Mouse (Mus musculus): ENCODE data around the gene Ubqln4.

DNA sequence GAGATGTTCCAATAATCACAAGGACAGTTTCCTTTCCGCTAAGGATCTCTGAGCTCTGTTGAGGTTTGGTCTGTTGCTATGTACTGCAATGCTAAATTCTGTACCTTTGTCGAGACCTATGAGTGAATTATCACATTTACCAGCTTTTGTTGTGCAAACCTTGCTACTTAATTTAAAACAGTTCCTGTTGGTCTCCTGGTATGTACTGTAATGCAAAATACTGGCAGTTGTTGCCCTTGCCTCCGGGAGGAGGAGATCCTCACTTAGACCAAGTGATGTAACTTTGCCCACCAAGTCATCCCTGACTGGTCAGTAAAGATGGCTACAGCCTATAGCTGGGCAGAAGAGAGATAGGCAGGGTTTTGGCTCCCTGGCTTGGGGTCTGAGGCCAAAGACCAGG, 22.0 kb downstream of the Ubqln4 start, which contains the start of gene Ssr2:
- TF ChIP-seq CTCF (IDR thresholded peaks at IDR 0.05; ENCODE audit: borderline replicate concordance, extremely low read depth, insufficient read depth, insufficient read length): no peak
- TF ChIP-seq POLR2A (IDR thresholded peaks at IDR 0.05; ENCODE audit: borderline replicate concordance, extremely low read depth, insufficient read depth, insufficient read length, poor library complexity, severe bottlenecking): no peak

Measured in brain, embryonic 14.5 days (tissue).